Mouse (Mus musculus) right cerebral cortex, adult 2 months (tissue): ENCODE results near the gene Golph3l.
"Not testable (repeated sequence)": the region's sequence is repeated elsewhere in the genome, so short reads cannot be mapped to it uniquely, and the experiment has no call there.

ENCODE experiments used
- DNase-seq, 2 experiments: peaks; one replicate each; pipeline ENCODE4 v3.0.0; 2021 to 2022; ENCODE audit warnings: low spot score in 2 of 2

The Golph3l gene

GRCm38 (mm10) chr3:95624628-95625503 is 36.1 kb downstream of the Golph3l start, which contains the start of gene Ensa:
Gene Ensa (plus strand): TSS chr3:95624993.
- peak; percentile 98 to 99 for DNase-seq

- DNase-seq, result peak; percentile 84 to 87
Observed at GRCm38 (mm10) chr3:95627763-95628162, 39.0 kb downstream of the Golph3l start.

GRCm38 (mm10) chr3:95629755-95630154 is 41.0 kb downstream of the Golph3l start:
- DNase-seq, result peak; percentile 73 to 78

- no peak for DNase-seq
Observed at GRCm38 (mm10) chr3:95630856-95631255, 42.1 kb downstream of the Golph3l start.

GRCm38 (mm10) chr3:95631304-95631703 is 42.6 kb downstream of the Golph3l start:
- DNase-seq, result no peak

- no peak for DNase-seq
Observed at GRCm38 (mm10) chr3:95632648-95633588, 44.2 kb downstream of the Golph3l start.

- DNase-seq, result no peak
Observed at GRCm38 (mm10) chr3:95635636-95636035, 46.9 kb downstream of the Golph3l start.

GRCm38 (mm10) chr3:95636072-95636471 is 47.3 kb downstream of the Golph3l start:
- no peak for DNase-seq

- DNase-seq, result no peak
Observed at GRCm38 (mm10) chr3:95639694-95640093, 51.0 kb downstream of the Golph3l start.

- no peak for DNase-seq
Observed at GRCm38 (mm10) chr3:95643097-95643496, 54.4 kb downstream of the Golph3l start.

- no peak for DNase-seq
Observed at GRCm38 (mm10) chr3:95645313-95646235, 56.8 kb downstream of the Golph3l start.

GRCm38 (mm10) chr3:95648016-95648415 is 59.3 kb downstream of the Golph3l start:
- no peak for DNase-seq

GRCm38 (mm10) chr3:95650276-95651032 is 61.7 kb downstream of the Golph3l start:
- DNase-seq, result no peak

GRCm38 (mm10) chr3:95651033-95651373 is 62.3 kb downstream of the Golph3l start:
- no peak for DNase-seq

GRCm38 (mm10) chr3:95651391-95652203 is 62.9 kb downstream of the Golph3l start:
- no peak for DNase-seq

- DNase-seq, result no peak
Observed at GRCm38 (mm10) chr3:95652204-95652811, 63.6 kb downstream of the Golph3l start.

GRCm38 (mm10) chr3:95652871-95653270 is 64.1 kb downstream of the Golph3l start:
- no peak for DNase-seq

GRCm38 (mm10) chr3:95653473-95654034 is 64.8 kb downstream of the Golph3l start:
- no peak for DNase-seq

GRCm38 (mm10) chr3:95654371-95654770 is 65.6 kb downstream of the Golph3l start:
- DNase-seq, result not testable (repeated sequence)
